Mouse (Mus musculus): ENCODE measurements around the gene Atp5d. TPM values are rescaled to one million over a fixed set of nuclear protein-coding genes. Genes with fewer than 3 reads are reported as not detected.
A peak's percentile ranks its signal among the peaks of the same experiment; 100 is the strongest.

Atp5d gene
- polyA plus RNA-seq, 1 experiment from 2014 or later, result 498 TPM

DNA sequence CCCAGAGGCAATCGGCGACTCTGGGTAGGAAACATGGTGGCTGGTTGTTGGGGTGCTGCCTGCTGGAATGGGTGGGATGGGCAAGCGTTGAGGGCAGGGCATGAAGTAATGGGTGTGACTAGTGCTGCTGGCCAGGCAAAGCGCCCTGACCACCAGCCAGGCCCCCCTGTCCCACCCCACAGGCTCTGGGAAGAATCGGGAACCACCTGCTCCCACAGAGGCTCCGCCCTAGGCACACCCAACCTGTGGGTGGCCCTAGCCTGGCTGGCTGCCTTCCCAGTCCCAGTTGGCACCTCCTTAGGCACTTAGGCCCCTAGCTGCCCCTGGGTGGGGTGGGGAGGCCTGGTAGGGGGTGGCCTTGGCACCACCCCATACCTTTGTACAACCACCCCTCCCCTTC is 7.5 kb downstream of the Atp5d start:
- WGBS, result 92% methylated on average over 6 of the region's 6 CpGs
- H3K9me3 ChIP-seq, result no peaks in the 10 kb centered on the region
- H3K27ac ChIP-seq, result peak overlapping the region; percentile 99
- no peaks in the 10 kb centered on the region for H3K27me3 ChIP-seq (ENCODE audit: poor library complexity, severe bottlenecking)
- DNase-seq (ENCODE audit: extremely low spot score, low spot score), result no peak
- H3K36me3 ChIP-seq (replicated peaks), result peaks cover 54% of the 10 kb centered on the region
- H3K4me1 ChIP-seq, result peaks cover 80% of the 10 kb centered on the region
- peak overlapping the region; percentile 95 for H3K4me3 ChIP-seq

DNA sequence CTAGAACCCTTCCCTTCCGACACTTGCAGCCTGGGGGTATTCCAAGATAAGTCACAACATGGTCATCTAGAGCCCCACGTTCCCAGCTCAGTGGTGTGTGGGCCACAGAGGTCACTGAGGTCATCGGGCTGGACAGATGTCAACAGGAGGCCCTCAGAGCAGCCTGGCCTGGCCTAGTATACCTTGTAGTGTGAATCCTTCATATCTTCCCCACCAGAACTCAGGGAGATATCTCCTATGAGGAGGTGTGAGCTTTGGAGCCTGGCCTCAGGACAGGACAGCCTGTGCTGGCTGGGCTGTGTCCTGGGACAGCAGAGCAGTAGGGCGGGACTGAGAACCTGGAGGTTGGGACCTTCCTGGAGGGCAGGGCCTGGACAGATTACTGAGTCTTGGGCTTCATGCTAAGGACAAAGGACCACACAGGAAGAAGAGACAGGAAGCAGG is 8.2 kb downstream of the Atp5d start:
- H3K27me3 ChIP-seq (ENCODE audit: poor library complexity, severe bottlenecking), result no peaks in the 10 kb centered on the region
- H3K27ac ChIP-seq, result peak overlapping the region; percentile 99
- 72% methylated on average over 4 of the region's 4 CpGs for WGBS
- peaks cover 61% of the 10 kb centered on the region for H3K36me3 ChIP-seq (replicated peaks)
- peaks cover 77% of the 10 kb centered on the region for H3K4me1 ChIP-seq
- no peaks in the 10 kb centered on the region for H3K9me3 ChIP-seq
- DNase-seq (ENCODE audit: extremely low spot score, low spot score), result no peak
- peak overlapping the region; percentile 95 for H3K4me3 ChIP-seq

- 77% methylated on average over 5 of the region's 5 CpGs for WGBS
- H3K4me1 ChIP-seq, result peaks cover 77% of the 10 kb centered on the region
- DNase-seq (ENCODE audit: extremely low spot score, low spot score), result no peak
These were observed 8.8 kb downstream of the Atp5d start for GRCm38 (mm10) chr10:80147146-80147718.

GRCm38 (mm10) chr10:80147719-80148601 is 9.5 kb downstream of the Atp5d start, which contains the start of gene Midn:
Gene Midn, plus strand, starts transcription at chr10:80148272.
- Histone ChIP-seq H3K4me1 (peaks cover 77% of the 10 kb centered on the region), H3K27me3 (ENCODE audit: poor library complexity, severe bottlenecking) (no peaks in the 10 kb centered on the region), H3K27ac (peak within 1 kb of the TSS; percentile 99), H3K9me3 (no peaks in the 10 kb centered on the region), H3K4me3 (peak within 1 kb of the TSS; percentile 95), H3K36me3 (replicated peaks) (peaks cover 74% of the 10 kb centered on the region)
- peak; percentile 81 for DNase-seq (ENCODE audit: extremely low spot score, low spot score)
- 1% methylated on average over 40 of the region's 42 CpGs for WGBS

More at GRCm38 (mm10) chr10:80147146-80147718, 8.8 kb downstream of the Atp5d start:
- no peaks in the 10 kb centered on the region for H3K27me3 ChIP-seq (ENCODE audit: poor library complexity, severe bottlenecking)
- peaks cover 67% of the 10 kb centered on the region for H3K36me3 ChIP-seq (replicated peaks)
- H3K4me3 ChIP-seq, result peak overlapping the region; percentile 95
- H3K9me3 ChIP-seq, result no peaks in the 10 kb centered on the region
- peak overlapping the region; percentile 99 for H3K27ac ChIP-seq

- no peaks in the 10 kb centered on the region for H3K9me3 ChIP-seq
- under 1% methylated on average over 57 of the region's 57 CpGs for WGBS
- no peaks in the 10 kb centered on the region for H3K27me3 ChIP-seq (ENCODE audit: poor library complexity, severe bottlenecking)
- H3K4me3 ChIP-seq, result peak overlapping the region; percentile 95
- peaks cover 77% of the 10 kb centered on the region for H3K4me1 ChIP-seq
- H3K36me3 ChIP-seq (replicated peaks), result peaks cover 76% of the 10 kb centered on the region
- peak; percentile 88 for DNase-seq (ENCODE audit: extremely low spot score, low spot score)
- peak overlapping the region; percentile 99 for H3K27ac ChIP-seq
These were observed 10.3 kb downstream of the Atp5d start for GRCm38 (mm10) chr10:80148610-80149290.

DNA sequence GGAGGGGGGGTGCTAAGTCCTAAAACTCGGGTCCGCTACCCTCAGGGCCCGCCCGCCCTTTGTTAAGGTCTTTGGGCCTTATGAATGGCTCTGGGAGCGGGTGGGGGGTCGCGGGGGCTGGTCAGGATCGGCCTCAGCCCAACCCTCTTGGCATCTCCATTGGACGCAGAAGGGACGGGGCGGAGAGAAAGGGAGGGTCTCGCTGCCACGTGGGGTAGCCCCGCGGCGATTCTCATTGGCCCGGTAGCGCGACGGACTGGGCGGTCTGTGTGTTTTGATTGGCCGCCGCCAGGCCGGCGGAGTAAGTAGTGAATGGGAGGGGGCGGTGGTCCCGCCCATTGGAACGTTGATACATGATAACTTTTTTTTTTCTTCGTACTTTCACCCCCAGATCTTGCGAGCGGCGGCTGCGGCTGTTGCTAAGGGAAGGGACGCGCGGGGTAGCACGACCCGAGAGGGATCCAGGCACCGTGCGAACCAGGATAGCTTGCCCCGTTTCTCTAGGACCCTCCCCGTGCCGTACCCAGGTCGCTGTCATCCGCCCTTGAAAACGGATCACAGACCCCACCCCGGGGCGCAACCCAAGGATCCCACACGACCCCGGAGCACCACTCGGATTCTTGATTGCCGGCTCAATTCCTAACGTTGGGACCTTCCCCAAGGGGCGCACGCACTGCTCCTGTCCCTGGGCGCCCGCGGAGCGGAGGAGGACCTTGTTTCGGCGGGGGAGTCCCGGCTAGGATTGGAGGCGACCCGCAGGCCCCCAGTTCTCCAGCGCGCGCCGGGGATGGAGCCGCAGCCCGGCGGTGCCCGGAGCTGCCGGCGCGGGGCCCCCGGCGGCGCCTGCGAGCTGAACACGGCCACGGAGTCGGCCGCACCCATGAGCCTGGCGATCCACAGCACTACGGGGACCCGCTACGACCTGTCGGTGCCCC is 11.1 kb downstream of the Atp5d start:
- no peaks in the 10 kb centered on the region for H3K9me3 ChIP-seq
- peaks cover 79% of the 10 kb centered on the region for H3K4me1 ChIP-seq
- H3K4me3 ChIP-seq, result peak overlapping the region; percentile 95
- peak; percentile 100 for DNase-seq (ENCODE audit: extremely low spot score, low spot score)
- H3K27me3 ChIP-seq (ENCODE audit: poor library complexity, severe bottlenecking), result no peaks in the 10 kb centered on the region
- under 1% methylated on average over 87 of the region's 88 CpGs for WGBS
- H3K36me3 ChIP-seq (replicated peaks), result peaks cover 76% of the 10 kb centered on the region
- peak overlapping the region; percentile 99 for H3K27ac ChIP-seq

DNA sequence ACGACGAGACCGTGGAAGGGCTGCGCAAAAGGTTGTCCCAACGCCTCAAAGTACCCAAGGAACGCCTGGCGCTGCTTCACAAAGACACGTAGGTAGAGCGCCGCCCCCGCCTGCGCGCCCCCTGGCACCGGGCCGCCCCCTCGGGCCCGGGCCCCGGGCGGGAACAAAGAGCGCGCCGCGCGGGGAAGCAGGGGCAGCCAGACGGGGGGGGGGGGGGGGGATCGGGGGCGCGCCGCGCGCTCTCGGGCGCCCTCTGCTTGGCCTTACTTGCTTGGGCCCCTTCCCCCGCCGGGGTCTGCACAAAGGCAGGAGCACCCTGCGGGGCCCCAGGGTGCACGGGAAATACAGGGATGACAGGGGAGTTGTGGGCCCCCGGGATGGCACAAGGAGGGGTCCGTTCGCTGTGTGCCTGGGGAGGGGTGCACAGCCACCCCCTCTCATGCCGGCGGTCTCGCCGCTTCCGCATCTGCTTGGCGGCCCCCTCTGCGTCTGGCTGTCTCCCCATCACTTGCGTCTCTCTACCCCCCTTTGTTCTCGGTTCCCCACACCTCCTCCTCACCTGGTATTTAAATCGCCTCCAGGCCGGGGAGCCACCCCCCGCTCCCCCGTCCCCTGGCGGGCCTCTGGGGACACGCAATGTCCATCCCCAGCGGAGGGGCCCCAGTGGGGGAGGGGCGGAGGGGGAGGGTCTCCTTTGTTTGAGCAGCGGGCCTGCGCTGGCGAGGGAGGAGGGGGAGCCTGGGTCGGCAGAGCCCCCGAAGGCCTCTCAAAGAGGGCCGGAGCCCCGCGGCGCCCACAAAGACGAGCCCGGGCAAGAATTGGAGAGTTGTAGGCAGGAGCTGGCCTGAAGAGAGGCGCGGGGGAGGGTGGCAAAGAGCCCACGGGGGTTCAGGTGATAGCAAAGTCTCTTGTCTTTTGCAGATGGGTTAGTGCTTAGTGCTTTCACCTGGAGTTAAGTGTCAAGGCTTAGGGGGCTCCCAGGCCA is 12.1 kb downstream of the Atp5d start:
- H3K4me1 ChIP-seq, result peaks cover 79% of the 10 kb centered on the region
- WGBS, result under 1% methylated on average over 71 of the region's 71 CpGs
- H3K36me3 ChIP-seq (replicated peaks), result peaks cover 76% of the 10 kb centered on the region

GRCm38 (mm10) chr10:80151211-80152034 is 13.0 kb downstream of the Atp5d start:
- WGBS, result 0% methylated on average over 26 of the region's 26 CpGs
- H3K4me1 ChIP-seq, result peaks cover 79% of the 10 kb centered on the region
- peak overlapping the region; percentile 99 for H3K27ac ChIP-seq
- peaks cover 76% of the 10 kb centered on the region for H3K36me3 ChIP-seq (replicated peaks)
- peak; percentile 65 for DNase-seq (ENCODE audit: extremely low spot score, low spot score)
- H3K4me3 ChIP-seq, result peak overlapping the region; percentile 95
- no peaks in the 10 kb centered on the region for H3K9me3 ChIP-seq
- H3K27me3 ChIP-seq (ENCODE audit: poor library complexity, severe bottlenecking), result no peaks in the 10 kb centered on the region

More for the DNA sequence above, 12.1 kb downstream of the Atp5d start:
- Histone ChIP-seq H3K27me3 (ENCODE audit: poor library complexity, severe bottlenecking) (no peaks in the 10 kb centered on the region), H3K9me3 (no peaks in the 10 kb centered on the region), H3K27ac (peak overlapping the region; percentile 99), H3K4me3 (peak overlapping the region; percentile 95)
- DNase-seq (ENCODE audit: extremely low spot score, low spot score), result peak; percentile 92

GRCm38 (mm10) chr10:80152071-80152872 is 13.8 kb downstream of the Atp5d start:
- DNase-seq (ENCODE audit: extremely low spot score, low spot score), result peak; percentile 56
- Histone ChIP-seq H3K9me3 (no peaks in the 10 kb centered on the region), H3K27ac (peak overlapping the region; percentile 99), H3K36me3 (replicated peaks) (peaks cover 77% of the 10 kb centered on the region), H3K4me3 (peak overlapping the region; percentile 95), H3K4me1 (peaks cover 79% of the 10 kb centered on the region), H3K27me3 (ENCODE audit: poor library complexity, severe bottlenecking) (no peaks in the 10 kb centered on the region)
- 10% methylated on average over 15 of the region's 15 CpGs for WGBS

DNA sequence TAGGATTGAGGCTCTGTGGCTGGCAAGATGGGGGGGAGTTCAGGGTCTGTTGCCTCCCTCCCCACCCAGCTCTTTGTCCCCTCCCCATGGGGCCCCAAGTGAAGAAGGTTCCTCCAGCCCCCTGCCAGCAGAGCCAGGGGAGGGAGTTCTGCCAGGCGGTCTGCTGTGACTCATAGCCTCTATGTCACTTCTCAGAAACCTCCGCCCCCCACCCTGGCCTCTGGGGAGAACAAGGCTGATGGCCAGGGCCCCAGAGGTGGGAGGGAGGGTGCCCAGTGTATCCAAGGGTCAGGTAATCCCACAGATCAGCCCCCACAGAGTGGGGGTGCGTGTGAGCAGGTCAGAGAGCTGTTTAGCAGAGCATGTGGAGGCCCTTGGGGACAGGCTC is 14.4 kb downstream of the Atp5d start:
- 47% methylated on average over 3 of the region's 3 CpGs for WGBS
- H3K27ac ChIP-seq, result peak overlapping the region; percentile 99
- H3K4me3 ChIP-seq, result peak overlapping the region; percentile 95
- H3K36me3 ChIP-seq (replicated peaks), result peaks cover 83% of the 10 kb centered on the region
- H3K9me3 ChIP-seq, result no peaks in the 10 kb centered on the region
- no peaks in the 10 kb centered on the region for H3K27me3 ChIP-seq (ENCODE audit: poor library complexity, severe bottlenecking)
- H3K4me1 ChIP-seq, result peaks cover 79% of the 10 kb centered on the region
- DNase-seq (ENCODE audit: extremely low spot score, low spot score), result no peak

All from forebrain, embryonic 10.5 days (tissue).